Comparison of ENCODE assay signal across 13 mouse cellular contexts in genomic region chr19:25675866-25676440, GRCm38 (mm10). TPM values are rescaled to one million over a fixed set of nuclear protein-coding genes. Genes with fewer than 3 reads are reported as not detected.
"Had no signal": no experiment of that assay in that cellular context is flagged by ENCODE, and none has a peak within 500 bp of the region (broad histone marks: within the 10 kb centered on the region; RNA-seq: fewer than 3 reads in every experiment).

No protein-coding gene starts in this region.

- H3K36me3 ChIP-seq: limb, embryonic 15.5 days; liver, embryonic 12.5 days; midbrain, embryonic 12.5 days had no signal

- H3K4me3 ChIP-seq: left cerebral cortex, adult 2 months; liver, embryonic 12.5 days; megakaryocyte, embryonic 14.5 days; midbrain, embryonic 12.5 days had no signal

- DNase-seq: kidney, adult 8-10 months; kidney, postnatal 25 days; lung, embryonic 14.5 days; lung, postnatal 10 days; right cerebral cortex, adult 18-20 months had no signal

- H3K27ac ChIP-seq: left cerebral cortex, adult 2 months; limb, embryonic 15.5 days; liver, embryonic 12.5 days; macrophage; midbrain, embryonic 12.5 days; stomach, postnatal 0 days had no signal

- ATAC-seq: liver, embryonic 12.5 days; midbrain, embryonic 16.5 days had no signal

- H3K9me3 ChIP-seq: limb, embryonic 15.5 days; liver, embryonic 12.5 days; midbrain, embryonic 12.5 days had no signal

- H3K9ac ChIP-seq: limb, embryonic 15.5 days; liver, embryonic 12.5 days; lung, embryonic 14.5 days; midbrain, embryonic 12.5 days had no signal

- H3K4me2 ChIP-seq: limb, embryonic 15.5 days; liver, embryonic 12.5 days; lung, embryonic 14.5 days; midbrain, embryonic 12.5 days had no signal

RNA-seq across cellular contexts. Expression of gene Dmrt2, which starts 3.7 kb away (rescaled TPM):
- polyA plus RNA-seq: macrophage had no signal
